Mouse (Mus musculus): ENCODE measurements around the gene Dthd1.

DNA sequence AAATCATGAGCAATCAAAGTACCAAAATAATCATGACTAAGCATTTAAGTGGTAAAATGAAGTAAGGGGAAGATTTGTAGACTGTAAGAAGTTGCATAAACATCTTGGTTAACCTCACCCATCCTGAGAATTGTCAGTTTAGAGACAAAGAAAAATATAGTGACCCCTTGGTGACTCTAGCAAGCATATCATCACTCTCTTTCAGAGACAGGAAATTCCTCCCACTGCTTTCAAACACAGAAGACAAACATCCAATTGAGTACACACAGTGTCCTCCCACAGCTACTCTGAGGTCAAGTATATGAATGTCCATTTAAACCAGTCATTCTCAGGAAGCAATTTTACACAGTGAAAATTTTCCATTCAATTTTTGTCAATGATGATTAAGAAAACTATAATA is 111.0 kb downstream of the Dthd1 start:
- TF ChIP-seq ZNF384 (IDR thresholded peaks at IDR 0.05; ENCODE audit: low read depth, low read length) (no peak), MAFK (IDR thresholded peaks at IDR 0.05; ENCODE audit: insufficient read depth, low read depth, low read length) (0 out of 2 replicates have a peak, but pooled peaks have one; percentile 11)
